Mouse (Mus musculus) adrenal gland, adult 2 months (tissue): ENCODE measurements around the gene Mnd1. TPM values are rescaled to one million over a fixed set of nuclear protein-coding genes. Genes with fewer than 3 reads are reported as not detected.

Experiments used
- DNase-seq: peaks from one replicate; pipeline ENCODE4 v3.0.0; 2021
- polyA plus RNA-seq: library from polyadenylated mRNA; depleted of rRNA; stranded (reverse); fragments of >200 nt; gene quantifications from 2 replicates; pipeline ENCODE4 v1.2.3, GENCODE M21; 2012
- total RNA-seq, 2 experiments: library from RNA; stranded (reverse); gene quantifications; 2 replicates each; pipeline ENCODE4 v1.2.3; 2021

Gene Mnd1
- total and polyA plus RNA-seq, 3 experiments: 0.20 to 11.5 (median 9.1) TPM

DNA sequence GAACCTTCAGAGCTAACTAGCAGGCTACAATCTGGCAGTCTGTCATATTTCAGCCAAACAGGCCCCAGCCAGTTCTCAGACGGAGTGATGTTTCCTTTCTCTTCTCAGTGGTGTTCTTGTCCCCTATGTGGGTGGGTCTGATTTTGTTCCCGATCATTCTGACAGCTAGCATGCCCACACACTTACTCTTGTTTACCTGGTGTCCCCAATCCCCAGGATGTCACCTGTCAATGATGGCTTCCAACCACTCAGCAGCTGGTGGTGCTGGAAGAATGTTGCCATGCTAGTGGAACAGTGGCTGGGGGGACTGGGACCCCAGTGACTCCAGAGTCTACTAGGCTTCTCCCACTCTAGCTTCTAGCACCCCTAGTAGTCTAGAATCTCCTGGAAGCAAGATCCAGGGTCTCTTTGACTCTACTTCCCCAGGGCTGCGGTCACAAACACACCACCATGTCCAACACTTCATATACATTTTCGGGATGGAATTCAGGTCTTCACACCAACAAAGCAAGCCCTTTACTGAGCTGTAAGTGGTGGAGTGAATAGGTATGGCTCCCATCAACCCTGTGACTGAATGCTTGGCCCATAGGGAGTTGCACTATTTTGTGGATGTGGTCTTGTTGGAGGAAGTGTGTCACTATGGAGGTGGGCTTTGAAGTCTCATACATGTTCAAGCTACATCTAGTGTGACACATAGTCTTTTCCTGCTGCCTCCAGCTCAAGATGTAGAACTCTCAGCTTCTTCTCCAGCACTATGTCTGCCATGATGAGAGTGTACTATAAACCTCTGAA lies 2.2 kb upstream of the Mnd1 start:
- no peak for DNase-seq

DNA sequence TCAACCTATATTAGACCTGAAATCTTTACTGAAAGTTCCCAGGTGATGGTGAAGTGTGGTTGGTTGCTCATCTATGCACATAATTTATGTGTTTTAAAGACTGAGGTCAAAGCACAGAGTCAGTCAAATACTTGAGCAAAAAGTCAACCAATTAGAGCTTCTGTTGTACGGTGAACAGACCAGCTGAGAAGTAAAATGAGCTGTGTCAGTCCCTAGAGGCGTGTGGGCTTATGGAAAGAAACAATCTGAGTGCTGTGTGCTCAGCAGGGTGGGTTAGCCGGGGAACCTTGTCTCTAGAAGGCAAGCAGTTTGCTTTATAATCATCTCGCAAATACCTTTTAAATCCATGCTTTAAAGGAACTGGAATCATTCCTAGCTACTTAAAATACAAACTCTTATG lies 1.4 kb upstream of the Mnd1 start:
- no peak for DNase-seq

GRCm38 (mm10) chr3:84156105-84156504 lies 519 bp upstream of the Mnd1 start:
- no peak for DNase-seq

DNA sequence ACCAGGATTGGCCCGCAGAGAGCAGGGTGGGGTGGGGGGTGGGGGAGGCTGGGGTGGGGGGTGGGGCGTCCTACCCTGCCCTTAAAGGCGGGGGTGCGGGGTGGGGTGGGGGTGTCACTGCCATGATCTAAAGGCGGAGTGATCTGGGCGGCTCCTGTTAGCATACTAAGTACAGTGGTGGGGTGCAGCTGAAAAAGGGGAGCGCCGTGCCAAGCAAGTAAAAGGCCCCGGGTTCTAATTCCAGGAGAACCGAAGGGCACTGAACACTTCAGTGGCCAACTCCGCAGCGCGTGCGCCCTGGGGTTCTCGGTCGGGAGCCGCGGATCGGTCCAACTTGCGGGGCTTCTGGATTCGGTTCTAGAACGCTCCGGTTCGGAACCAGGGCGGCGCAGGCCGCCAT lies 440 bp downstream of the Mnd1 start:
- no peak for DNase-seq

- DNase-seq: no peak
Observed at GRCm38 (mm10) chr3:84154721-84155141, 855 bp downstream of the Mnd1 start.

DNA sequence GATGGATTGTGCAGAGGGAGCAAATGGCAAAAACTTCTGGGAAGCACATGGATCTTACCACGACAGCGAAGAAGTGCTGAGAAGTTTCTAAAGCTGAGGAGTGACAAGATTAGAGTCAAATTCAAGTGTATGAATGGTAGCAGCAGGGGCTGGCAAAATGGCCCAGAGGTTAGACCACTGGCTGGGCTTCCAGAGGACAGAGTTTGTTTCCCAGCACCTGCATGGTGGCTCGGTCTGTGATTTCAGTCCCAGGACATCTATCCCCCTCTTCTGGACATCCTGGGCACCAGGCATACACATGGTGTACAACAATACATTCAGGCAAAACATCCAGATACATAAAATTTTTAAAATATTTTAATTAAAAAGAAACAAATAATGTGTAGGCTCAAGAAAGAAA lies 5.8 kb downstream of the Mnd1 start:
- DNase-seq: no peak

GRCm38 (mm10) chr3:84140947-84141346 lies 14.6 kb downstream of the Mnd1 start:
- no peak for DNase-seq

DNA sequence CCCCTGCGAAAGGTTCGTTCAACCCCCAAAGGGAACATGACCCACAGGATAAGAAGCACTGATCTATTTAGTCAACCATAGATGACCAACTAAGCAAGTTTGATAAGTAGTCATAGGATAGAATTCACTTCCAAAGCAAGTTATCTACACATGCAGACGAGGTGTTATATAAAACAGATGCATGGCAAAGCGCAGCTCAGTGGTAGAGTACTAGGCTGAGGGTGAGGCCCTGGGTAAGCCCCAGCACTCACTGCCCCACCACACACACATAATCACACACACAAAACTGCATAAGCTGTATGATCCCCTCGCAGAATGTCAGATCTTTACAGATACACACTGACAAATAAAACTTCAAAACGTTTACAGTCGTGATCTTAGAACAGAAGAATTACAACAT lies 19.1 kb downstream of the Mnd1 start:
- DNase-seq: no peak

- DNase-seq: no peak
Observed at GRCm38 (mm10) chr3:84135933-84136332, 19.7 kb downstream of the Mnd1 start.

- DNase-seq: peak; percentile 63
Observed at GRCm38 (mm10) chr3:84135387-84135786, 20.2 kb downstream of the Mnd1 start.

DNA sequence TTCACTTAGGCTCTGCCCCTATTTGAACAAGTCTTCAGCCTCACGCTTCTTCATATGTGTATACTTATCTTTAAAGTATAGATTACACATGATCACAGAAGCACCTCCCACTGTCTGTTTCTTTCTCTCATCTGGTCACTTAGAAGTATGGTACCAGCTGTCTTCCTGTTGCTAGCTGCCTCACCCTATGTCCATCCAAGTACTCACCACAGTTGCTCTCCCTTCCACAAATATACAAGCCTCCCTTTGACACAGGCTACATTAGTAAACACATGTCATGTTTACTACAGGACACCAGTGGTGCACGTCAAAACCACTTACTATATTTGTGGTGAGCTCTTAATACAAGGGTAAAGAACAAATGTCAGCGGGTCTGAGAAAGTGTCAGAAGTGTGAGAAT lies 24.2 kb downstream of the Mnd1 start:
- no peak for DNase-seq

DNA sequence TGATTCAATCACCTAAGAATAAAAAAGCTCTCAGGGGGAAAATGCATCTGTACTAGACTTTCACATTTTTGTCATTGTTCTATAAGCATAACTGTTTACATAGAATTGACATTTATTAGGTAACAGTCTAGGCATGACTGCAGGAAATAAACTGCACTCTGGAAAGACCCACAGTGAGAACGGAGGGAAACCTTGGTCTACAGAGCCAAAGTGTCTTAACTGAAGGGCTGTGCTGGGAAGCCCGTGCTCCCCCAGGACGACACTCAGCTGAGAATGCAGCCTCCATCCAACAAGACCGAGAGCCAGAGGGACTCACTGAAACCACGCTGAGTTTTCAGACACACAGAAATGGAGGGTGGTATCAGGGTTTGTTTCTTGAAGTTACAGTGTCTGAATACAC lies 24.8 kb downstream of the Mnd1 start:
- no peak for DNase-seq

DNA sequence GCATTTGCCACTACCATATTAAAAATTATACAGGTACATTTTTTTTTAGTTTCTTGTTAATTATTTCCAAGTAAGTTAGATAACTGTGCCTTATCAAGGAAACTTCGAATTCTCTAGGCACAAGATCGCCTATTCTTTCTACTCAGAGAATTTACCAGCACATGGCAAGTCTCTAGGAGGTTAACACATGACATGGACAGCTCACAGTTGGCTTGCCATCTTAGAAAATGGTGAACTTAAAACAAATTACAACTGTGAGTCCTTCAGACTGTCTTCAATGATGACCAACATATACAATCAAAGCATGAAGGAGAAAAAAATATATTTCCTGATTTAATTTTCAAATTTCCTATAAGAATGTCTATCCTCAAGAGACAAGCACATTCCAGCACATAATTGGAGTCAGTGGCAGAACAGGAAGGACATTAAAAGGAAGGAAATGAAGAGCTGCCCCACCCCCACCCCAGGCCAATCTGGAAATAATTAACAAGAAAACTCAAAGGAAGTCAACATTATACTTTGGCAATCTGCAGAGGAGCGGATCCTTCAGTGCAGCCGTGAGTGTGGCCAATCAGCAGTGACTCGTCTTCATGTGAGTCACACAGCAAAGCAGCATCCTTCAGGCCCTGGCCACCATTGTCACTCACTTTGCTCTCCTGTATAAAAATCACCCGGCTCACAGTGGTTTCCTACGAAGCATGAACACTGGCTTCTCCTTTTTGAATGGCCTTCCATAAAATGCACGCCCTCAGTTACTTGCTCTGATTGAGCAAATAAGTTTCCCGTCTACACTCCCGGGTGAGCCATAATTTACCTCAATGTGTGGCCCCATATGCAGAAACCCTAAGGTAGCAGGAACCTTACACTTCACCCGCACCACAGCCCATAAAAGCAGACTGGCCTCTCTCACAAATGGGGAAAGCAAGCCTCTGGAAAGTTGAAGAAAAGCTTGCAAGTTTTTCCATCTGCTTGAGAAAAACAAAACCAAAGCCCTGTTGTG lies 26.4 kb downstream of the Mnd1 start:
- peak; percentile 23 for DNase-seq

DNA sequence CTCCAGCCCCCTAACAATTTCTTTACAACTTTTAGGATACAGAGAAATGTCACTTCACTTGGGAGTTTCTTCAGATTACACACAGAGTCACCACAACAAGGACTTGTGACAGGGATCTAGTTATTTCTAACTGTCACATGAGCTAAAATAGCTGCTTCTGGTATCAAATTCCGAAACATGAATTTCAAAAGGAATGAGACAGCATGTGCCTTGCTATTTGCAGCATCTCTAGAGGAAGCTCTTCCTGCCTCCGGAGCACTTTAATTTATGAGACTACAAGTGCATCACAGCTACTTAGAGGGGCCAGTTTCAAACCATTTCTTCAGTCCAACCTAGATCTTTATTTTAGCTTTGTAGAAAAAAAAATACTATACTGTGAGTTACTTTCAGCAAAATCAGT lies 28.2 kb downstream of the Mnd1 start:
- DNase-seq: no peak

- DNase-seq: no peak
Observed at GRCm38 (mm10) chr3:84126721-84127120, 28.9 kb downstream of the Mnd1 start.

GRCm38 (mm10) chr3:84125704-84126289 lies 29.8 kb downstream of the Mnd1 start:
- DNase-seq: no peak

DNA sequence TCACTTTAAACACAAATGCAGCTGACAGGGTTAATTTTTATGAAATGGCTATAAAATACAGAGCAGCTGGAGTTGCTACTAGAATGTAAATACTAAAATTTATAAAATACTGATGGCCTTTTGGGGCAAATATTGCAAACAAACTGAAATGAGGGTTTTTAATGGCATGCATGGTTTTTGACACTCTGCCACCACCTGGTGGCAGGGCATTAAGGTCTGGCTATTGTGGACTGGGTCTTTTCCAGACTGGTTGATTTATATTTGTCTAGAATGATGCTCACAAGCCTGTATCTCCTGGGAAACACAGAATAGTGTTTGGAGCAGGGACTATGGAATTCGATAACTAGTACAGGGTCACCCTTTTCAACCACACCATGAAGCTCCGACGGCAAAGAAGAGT lies 32.1 kb downstream of the Mnd1 start:
- DNase-seq: peak; percentile 40

DNA sequence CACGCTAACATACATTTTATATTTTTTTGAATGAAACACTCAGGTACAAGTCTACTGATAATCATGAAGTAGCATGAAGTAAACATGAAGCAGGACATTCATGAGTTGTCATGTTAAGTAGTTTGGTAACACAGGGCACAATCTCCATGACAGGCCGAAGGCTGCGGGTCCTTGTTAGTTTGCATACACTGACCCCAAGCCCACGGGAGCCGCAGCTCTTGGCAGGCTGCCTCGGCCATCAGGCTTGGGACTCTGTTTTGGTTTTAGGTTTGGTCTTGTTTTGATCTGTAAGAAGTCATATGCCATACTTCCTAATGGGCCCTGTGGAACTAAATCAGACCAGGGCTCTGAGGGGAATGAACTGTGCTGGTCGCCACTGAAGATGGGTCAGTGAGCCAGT lies 36.9 kb downstream of the Mnd1 start:
- no peak for DNase-seq

- DNase-seq: no peak
Observed at GRCm38 (mm10) chr3:84118178-84118577, 37.4 kb downstream of the Mnd1 start.

DNA sequence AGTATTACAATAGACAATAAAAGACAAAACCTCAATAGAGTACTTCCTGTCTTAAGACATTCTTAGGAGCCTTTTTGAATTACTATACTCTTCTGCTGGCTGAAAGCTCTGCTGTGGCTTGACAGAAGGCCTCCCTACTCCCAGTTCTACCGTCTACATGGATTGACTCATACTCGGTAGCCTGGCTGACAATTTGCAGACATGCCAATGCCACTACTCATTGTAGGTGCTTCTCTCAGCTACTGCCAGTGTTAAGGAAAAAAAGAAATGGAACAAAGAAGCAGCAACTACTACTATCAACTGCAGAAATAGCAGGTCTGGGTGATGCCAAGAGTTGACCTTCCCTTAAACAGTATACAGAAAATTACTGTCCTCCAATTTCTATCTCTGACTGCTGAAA lies 47.0 kb downstream of the Mnd1 start:
- peak; percentile 19 for DNase-seq

DNA sequence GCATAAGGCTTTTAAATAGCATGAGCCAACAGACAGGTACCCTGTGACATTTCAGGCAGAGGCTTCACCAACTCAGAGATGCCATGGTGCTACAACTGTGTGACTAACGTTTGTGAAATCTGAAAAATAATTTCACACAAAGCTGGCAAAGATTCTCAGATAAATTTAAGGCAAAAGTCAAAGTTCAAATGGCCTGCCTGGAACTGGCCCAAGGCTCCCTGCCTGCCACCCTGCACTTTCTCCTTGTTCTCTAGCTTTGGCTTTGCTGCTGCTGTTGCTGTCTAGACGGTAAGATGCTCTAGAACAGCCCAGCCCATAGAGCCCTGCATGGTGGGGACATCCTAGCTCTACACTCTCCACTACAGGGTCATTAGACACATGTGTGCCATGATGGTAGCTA lies 49.5 kb downstream of the Mnd1 start:
- peak; percentile 34 for DNase-seq

DNA sequence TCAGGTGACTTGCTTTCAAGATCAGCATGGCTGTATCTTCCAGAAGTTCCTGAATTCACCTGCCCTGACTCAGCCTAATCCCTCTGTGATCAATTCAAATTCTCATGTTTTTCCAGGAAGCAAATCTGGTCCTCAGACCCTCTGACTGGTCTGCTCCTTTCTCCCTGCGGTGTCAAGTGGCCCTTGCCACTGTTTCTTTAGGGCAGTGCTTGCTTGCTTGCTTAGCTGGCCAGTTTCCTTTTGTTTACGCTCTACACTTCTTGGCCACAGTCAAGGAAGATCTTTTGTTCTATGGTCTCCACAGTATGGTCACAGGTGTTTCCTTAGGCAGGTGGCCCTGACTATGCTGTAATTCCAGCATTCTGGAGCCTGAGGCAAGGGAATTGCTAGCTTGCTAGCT lies 52.0 kb downstream of the Mnd1 start:
- no peak for DNase-seq

DNA sequence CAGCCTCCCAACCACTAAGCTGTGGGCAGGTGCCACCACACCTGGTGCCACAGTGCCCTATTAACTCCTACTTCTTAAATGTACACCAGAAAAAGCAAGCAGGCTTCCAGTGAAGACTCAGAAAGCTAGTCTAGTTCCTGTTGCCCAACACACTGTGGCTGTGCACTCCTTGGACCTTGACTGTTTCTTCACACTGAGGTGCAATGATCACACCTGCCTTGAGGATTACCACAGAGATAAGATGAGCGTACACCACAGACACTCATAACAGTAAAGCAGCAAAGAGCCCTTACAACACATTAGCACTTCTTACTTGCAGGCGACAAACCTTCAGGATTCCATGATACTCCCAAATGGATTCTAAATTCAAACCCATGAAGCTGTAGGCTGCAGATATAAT lies 62.7 kb downstream of the Mnd1 start:
- DNase-seq: no peak
